Comparison of ENCODE assay signal across 18 mouse cellular contexts in the genomic region with DNA sequence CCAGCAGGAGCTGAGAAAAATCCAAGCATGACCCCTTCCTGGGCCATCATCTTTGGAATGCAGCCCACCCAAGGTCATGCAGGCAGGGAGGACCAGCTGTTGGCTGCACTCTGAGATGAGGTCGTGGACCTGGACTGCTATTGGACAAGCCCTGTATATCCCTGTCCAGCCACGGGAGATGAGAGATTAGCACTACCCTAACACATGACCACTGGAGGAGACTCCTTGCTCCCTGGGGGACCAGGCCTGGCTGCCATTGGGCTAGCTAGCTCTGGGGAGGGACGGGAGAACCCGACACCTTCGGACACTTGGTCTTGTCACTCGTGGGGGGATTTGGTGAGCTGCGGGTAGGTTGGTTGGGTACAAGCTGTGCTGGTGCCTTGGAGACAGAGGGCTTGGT.
DNase-seq lines count a peak whose midpoint lies in the region; ATAC-seq and TF ChIP-seq lines count a peak whose summit lies in the region.
"Had no signal": no experiment of that assay in that cellular context is flagged by ENCODE, and none has a peak within 500 bp of the region (broad histone marks: within the 10 kb centered on the region; RNA-seq: fewer than 3 reads in every experiment).

No protein-coding gene starts in this region.

- H3K36me3 ChIP-seq in heart, postnatal 0 days (replicated peaks; ENCODE audit: control insufficient read depth, insufficient read depth, low read length): no peaks in the 10 kb centered on the region
- H3K36me3 ChIP-seq in embryonic facial prominence, embryonic 11.5 days (replicated peaks; ENCODE audit: control insufficient read depth, insufficient read depth, low read depth, low read length): no peaks in the 10 kb centered on the region
- H3K36me3 ChIP-seq in liver, embryonic 12.5 days: no peaks in the 10 kb centered on the region
- H3K36me3 ChIP-seq: G1E; hindbrain, embryonic 15.5 days; neural tube, embryonic 13.5 days had no signal

- H3K4me2 ChIP-seq in heart, postnatal 0 days (ENCODE audit: low read depth, low read length): no peak overlapping the region
- H3K4me2 ChIP-seq in embryonic facial prominence, embryonic 11.5 days (ENCODE audit: low read depth, low read length): no peak overlapping the region
- no peak overlapping the region for H3K4me2 ChIP-seq in liver, embryonic 12.5 days
- H3K4me2 ChIP-seq: hindbrain, embryonic 15.5 days; neural tube, embryonic 13.5 days had no signal

- WGBS in heart, postnatal 0 days: 47% methylated on average over 7 of the region's 7 CpGs
- WGBS in embryonic facial prominence, embryonic 11.5 days: 53% methylated on average over 7 of the region's 7 CpGs
- WGBS in liver, embryonic 12.5 days (ENCODE audit: insufficient replicate concordance): 60% methylated on average over 7 of the region's 7 CpGs

- peaks cover 11% of the 10 kb centered on the region for H3K4me1 ChIP-seq in heart, postnatal 0 days (ENCODE audit: control insufficient read depth, insufficient read depth)
- no peaks in the 10 kb centered on the region for H3K4me1 ChIP-seq in embryonic facial prominence, embryonic 11.5 days (ENCODE audit: control insufficient read depth, insufficient read depth, low read length)
- peaks cover 30% of the 10 kb centered on the region for H3K4me1 ChIP-seq in liver, embryonic 12.5 days

- no peak overlapping the region for H3K9ac ChIP-seq in heart, postnatal 0 days (replicated peaks; ENCODE audit: low read depth, low read length)
- H3K9ac ChIP-seq in embryonic facial prominence, embryonic 11.5 days (replicated peaks; ENCODE audit: low read length): no peak overlapping the region
- H3K9ac ChIP-seq in liver, embryonic 12.5 days: no peak overlapping the region
- H3K9ac ChIP-seq: hindbrain, embryonic 15.5 days; neural tube, embryonic 13.5 days had no signal

- ATAC-seq in heart, postnatal 0 days (ENCODE audit: insufficient read depth, low read depth): peak; percentile 46; the same call in 1 of the 2 replicates
- no peak for ATAC-seq in embryonic facial prominence, embryonic 11.5 days (replicated peaks; ENCODE audit: insufficient number of reproducible peaks, low FRiP score, low TSS enrichment, low read depth)
- no peak for ATAC-seq in liver, embryonic 12.5 days
- ATAC-seq: midbrain, embryonic 16.5 days had no signal

- H3K9me3 ChIP-seq in heart, postnatal 0 days (replicated peaks; ENCODE audit: control insufficient read depth, low read length): no peaks in the 10 kb centered on the region
- no peaks in the 10 kb centered on the region for H3K9me3 ChIP-seq in embryonic facial prominence, embryonic 11.5 days (replicated peaks; ENCODE audit: control insufficient read depth, low read length)
- no peaks in the 10 kb centered on the region for H3K9me3 ChIP-seq in liver, embryonic 12.5 days (replicated peaks)
- H3K9me3 ChIP-seq: hindbrain, embryonic 15.5 days; neural tube, embryonic 13.5 days had no signal

- no peak for TF ChIP-seq CTCF in heart, postnatal 0 days (IDR thresholded peaks at IDR 0.05; ENCODE audit: low read depth)

- intact Hi-C loops in heart, postnatal 36 days (cut with DNase I): no loop called here
- intact Hi-C loops in gastrocnemius, postnatal 36 days (cut with DNase I): loop anchor here (2.0 kb wide), 1 partner anchor 104 kb away; no protein-coding TSS in a partner anchor

- H3K27me3 ChIP-seq in heart, postnatal 0 days (ENCODE audit: control insufficient read depth, insufficient read depth, low read length): peaks cover 26% of the 10 kb centered on the region; the same call in 1 of the 2 replicates
- no peaks in the 10 kb centered on the region for H3K27me3 ChIP-seq in embryonic facial prominence, embryonic 11.5 days (ENCODE audit: control insufficient read depth, insufficient read depth, low read length)
- H3K27me3 ChIP-seq in liver, embryonic 12.5 days (replicated peaks): peaks cover 17% of the 10 kb centered on the region; the same call in 1 of the 2 replicates
- H3K27me3 ChIP-seq: hindbrain, embryonic 15.5 days had no signal

- no peak for DNase-seq in heart, postnatal 0 days (ENCODE audit: low spot score)
- DNase-seq in heart, postnatal 36 days: no peak
- DNase-seq in ES-CJ7 (ENCODE audit: low read depth, low spot score): peak; percentile 13
- DNase-seq in embryonic facial prominence, embryonic 11.5 days (ENCODE audit: low spot score): peak; percentile 26
- peak; percentile 57 to 76 for DNase-seq in gastrocnemius, postnatal 36 days
- no peak for DNase-seq in natural killer cell, adult 2 months (ENCODE audit: low spot score in 2 of 2)
- no peak for DNase-seq in adrenal gland, postnatal 36 days
- DNase-seq: cerebellum, adult 11 months; kidney, adult 18-20 months; lung, postnatal 4 days; right cerebral cortex, adult 18-20 months; thymus, adult 18-20 months had no signal

- TF ChIP-seq EP300 in heart, postnatal 0 days (IDR thresholded peaks at IDR 0.05; ENCODE audit: low read depth): no peak

- H3K27ac ChIP-seq in heart, postnatal 0 days (ENCODE audit: low read depth): no peak overlapping the region
- H3K27ac ChIP-seq in embryonic facial prominence, embryonic 11.5 days (replicated peaks; ENCODE audit: low read depth, low read length): no peak overlapping the region
- H3K27ac ChIP-seq in liver, embryonic 12.5 days: no peak overlapping the region
- H3K27ac ChIP-seq: hindbrain, embryonic 15.5 days; layer of hippocampus, adult 2 months; neural tube, embryonic 13.5 days had no signal

- no peak overlapping the region for H3K4me3 ChIP-seq in heart, postnatal 0 days (ENCODE audit: low read depth, low read length)
- no peak overlapping the region for H3K4me3 ChIP-seq in embryonic facial prominence, embryonic 11.5 days (ENCODE audit: low read depth, low read length)
- H3K4me3 ChIP-seq in liver, embryonic 12.5 days: no peak overlapping the region
- H3K4me3 ChIP-seq: hindbrain, embryonic 15.5 days; layer of hippocampus, adult 2 months; neural tube, embryonic 13.5 days had no signal

Comparison
In these comparisons a context has a peak if more than half of its experiments do, and no peak if none do; other contexts are left out.
1. DNase-seq: peak in ES-CJ7 (single experiment), embryonic facial prominence, embryonic 11.5 days (single experiment) and gastrocnemius, postnatal 36 days (2 of 2); none in heart, postnatal 0 days (single experiment), heart, postnatal 36 days (0 of 2), natural killer cell, adult 2 months (0 of 2) and adrenal gland, postnatal 36 days (0 of 2).